Mouse (Mus musculus) liver (tissue): ENCODE measurements at regions not wholly inside any gene's neighbourhood (a gene's known extent, or its start where the extent isn't known, plus 50 kb on each side); places are given as distances from the start of the nearest gene placed in this dataset.
A peak's percentile ranks its signal among the peaks of the same experiment; 100 is the strongest.

ENCODE experiments used
- DNase-seq: peaks from one replicate; pipeline ENCODE4 v3.0.0-alpha.2; 2020; ENCODE audit warnings: mixed read lengths

DNA sequence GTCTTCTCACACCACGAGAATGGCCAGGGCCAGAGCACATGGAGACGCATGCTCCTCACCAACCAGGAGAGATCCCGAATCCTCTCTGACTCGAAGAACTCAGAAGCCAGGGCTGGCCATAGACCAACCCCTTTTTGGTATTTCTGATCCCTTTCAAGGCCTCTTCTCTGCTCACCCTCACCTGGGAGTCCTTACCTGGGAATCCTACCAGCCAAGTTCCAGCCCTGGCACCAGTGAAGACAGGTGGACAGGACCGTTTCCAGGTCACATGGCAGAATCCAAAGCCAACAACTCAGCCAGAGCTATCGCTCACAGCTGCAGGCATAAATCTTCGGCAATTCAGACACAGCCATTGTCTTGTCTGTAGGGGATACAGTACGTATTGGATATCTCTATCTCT, 626.2 kb upstream of the Fam19a5 start:
- no peak for DNase-seq

DNA sequence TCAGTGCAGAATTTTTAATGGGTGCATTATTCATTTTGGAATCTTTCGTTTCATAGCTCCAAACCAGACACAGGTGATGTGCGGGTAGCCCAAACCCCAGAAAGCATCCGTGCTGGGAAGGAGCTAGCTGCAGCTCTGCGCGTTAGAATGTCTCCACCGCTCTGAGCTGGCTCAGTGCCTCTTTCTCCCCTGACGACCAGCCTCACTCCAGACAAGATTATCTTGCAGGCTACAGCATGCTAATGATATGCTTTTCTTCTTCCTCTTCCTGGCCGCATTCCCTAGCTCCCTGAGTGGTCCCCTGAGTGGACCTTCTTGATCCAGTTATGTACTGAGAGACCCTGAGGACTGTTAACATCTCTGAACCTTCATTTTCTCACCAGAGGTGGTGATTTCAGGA, 624.4 kb upstream of the Fam19a5 start:
- DNase-seq, result no peak

DNA sequence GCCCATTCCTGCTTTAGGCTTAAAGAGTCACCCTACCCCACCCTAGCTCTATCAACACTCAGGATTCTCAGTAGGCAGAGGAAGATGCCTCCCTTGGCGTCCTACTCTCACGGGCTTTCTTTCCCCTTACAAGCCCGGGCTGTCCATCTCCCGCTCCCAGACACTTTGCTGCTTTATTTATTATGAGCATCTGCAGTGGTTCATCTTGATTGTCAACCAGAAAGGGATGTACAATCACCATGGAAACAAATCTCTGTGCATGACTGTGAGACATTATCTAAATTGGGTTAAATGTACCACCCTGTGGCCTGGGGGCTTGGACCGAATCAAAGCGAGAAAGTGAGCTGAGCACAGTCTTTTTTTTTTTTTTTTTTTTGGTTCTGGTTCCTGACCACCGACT, 623.9 kb upstream of the Fam19a5 start:
- no peak for DNase-seq

DNA sequence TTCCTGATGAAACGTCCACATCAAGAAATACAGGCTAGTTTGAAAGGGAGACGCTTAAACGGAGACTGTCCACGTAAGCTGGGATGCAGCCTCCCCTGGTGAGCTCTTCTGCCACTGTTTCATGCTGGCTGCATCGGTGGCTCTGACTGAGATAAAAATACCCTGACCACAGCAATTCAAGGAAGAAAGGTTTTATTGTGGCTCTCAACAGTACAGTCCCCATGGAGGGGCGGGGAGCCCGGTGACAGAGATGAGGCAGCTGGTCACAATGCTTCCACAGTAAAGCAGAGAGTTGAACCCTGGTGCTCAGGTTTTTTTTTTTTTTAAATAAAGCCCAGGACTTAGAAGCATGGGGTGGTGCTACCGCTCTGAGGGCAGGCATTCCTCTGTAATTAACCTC, 622.7 kb upstream of the Fam19a5 start:
- DNase-seq, result no peak

GRCm38 (mm10) chr15:86925081-86925749, 618.9 kb upstream of the Fam19a5 start:
- DNase-seq, result no peak

- peak; percentile 18 for DNase-seq
Observed at GRCm38 (mm10) chr15:86932345-86933075, 611.6 kb upstream of the Fam19a5 start.

DNA sequence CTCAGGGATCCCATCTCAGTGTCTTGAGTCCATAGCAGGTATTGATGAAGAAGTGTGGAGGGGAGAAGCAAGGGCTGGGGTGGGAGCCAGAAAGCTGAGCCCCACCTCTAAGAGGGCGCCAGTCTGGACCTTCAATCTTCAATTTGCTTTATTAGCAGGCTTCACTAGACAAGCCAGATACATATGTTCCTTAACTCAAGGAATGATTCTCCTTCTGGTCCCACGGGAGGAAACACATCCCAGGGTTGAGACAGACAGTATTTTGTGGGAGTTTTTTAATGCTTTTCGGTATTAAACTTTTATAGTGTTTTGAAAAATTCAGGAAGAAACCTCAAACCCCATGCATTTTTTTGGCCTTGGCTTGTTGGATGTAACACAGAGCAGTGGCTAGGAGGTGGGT, 606.7 kb upstream of the Fam19a5 start:
- DNase-seq, result no peak

- DNase-seq, result no peak
Observed at GRCm38 (mm10) chr15:86944529-86944928, 599.6 kb upstream of the Fam19a5 start.

GRCm38 (mm10) chr15:86952593-86952992, 591.5 kb upstream of the Fam19a5 start:
- DNase-seq, result no peak

GRCm38 (mm10) chr15:86957872-86958271, 586.2 kb upstream of the Fam19a5 start:
- DNase-seq, result no peak

GRCm38 (mm10) chr15:86962921-86963320, 581.2 kb upstream of the Fam19a5 start:
- DNase-seq, result no peak

DNA sequence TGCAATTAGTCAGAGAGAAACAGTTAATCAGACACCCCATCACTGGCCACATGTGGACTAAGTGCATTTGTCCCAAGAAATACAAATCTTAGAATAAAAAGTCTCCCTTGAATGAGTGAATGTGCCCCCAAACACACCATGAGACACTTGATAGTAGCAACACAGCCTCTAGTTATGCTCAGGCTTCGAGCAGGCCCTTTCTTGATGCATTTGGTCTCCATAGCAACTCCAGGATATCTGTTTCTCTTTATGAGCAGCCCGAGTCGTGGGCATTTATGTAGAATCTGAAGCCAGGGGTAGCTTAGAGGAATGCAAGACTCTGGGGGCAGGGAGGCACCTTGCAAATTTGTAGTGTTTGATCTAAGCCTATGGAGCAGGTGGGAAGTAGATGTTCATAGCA, 580.6 kb upstream of the Fam19a5 start:
- no peak for DNase-seq

- no peak for DNase-seq
Observed at GRCm38 (mm10) chr15:86971436-86971835, 572.7 kb upstream of the Fam19a5 start.

- DNase-seq, result no peak
Observed at GRCm38 (mm10) chr15:86996196-86996595, 547.9 kb upstream of the Fam19a5 start.

GRCm38 (mm10) chr15:87018978-87019377, 525.1 kb upstream of the Fam19a5 start:
- no peak for DNase-seq

- no peak for DNase-seq
Observed at GRCm38 (mm10) chr15:87045971-87046370, 498.1 kb upstream of the Fam19a5 start.

DNA sequence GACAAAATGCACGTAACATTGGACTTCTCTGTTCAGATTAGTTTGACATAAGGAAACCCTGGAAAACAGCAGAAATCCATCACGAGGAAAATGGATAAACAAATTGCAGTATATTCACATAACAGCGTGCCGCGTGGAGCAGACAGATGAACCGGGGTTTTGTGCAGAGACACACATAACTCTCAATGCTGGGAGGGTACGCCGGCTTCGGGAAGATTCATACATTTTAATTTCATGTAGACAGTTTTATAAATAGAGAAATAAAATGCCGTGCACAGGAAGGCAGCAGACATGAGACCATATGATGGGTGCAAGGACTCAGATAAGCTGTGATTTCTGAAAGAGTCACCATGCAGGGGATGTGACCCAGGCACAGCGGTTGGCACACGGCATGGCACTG, 489.9 kb upstream of the Fam19a5 start:
- DNase-seq, result no peak

DNA sequence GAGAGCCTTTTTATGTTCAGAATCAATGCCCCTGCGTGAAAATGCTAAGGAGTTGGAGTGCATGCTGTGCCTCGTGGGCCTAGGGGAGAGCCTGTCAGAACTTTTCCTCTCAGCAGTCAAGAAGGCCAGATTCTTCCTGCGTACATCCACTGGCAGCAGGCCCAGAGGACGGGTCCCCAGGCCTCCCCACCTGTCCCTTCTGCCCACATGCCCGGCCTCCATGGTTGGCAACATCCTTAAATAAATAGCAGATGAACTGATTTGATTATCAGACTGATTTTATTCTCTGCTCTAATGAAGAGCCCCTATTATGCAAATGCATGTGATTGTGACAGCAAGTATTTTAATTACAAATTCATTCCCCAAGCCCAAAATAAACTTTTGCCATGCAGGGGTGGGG, 479.2 kb upstream of the Fam19a5 start:
- DNase-seq, result no peak

- no peak for DNase-seq
Observed at GRCm38 (mm10) chr15:87068261-87068660, 475.8 kb upstream of the Fam19a5 start.

GRCm38 (mm10) chr15:87074559-87074958, 469.5 kb upstream of the Fam19a5 start:
- no peak for DNase-seq

DNA sequence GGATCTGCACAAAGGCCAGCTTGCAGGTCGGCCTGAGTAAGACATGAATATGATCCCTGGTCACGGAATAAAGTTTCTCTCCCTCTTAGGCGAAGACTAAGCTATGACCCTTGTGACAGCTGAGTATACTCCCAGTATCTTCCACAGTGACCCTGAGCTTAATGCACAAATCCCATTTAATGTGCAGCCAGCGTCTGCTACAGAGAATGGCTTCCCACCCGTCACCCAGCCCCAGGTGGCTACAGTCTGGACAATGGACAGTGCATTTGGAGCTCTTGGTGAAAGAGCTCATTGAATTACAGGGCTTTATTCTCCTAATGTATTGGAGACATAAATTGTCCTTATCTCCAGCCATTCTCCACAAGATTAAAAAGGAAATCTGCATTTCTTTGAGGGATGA, 454.3 kb upstream of the Fam19a5 start:
- DNase-seq, result no peak

DNA sequence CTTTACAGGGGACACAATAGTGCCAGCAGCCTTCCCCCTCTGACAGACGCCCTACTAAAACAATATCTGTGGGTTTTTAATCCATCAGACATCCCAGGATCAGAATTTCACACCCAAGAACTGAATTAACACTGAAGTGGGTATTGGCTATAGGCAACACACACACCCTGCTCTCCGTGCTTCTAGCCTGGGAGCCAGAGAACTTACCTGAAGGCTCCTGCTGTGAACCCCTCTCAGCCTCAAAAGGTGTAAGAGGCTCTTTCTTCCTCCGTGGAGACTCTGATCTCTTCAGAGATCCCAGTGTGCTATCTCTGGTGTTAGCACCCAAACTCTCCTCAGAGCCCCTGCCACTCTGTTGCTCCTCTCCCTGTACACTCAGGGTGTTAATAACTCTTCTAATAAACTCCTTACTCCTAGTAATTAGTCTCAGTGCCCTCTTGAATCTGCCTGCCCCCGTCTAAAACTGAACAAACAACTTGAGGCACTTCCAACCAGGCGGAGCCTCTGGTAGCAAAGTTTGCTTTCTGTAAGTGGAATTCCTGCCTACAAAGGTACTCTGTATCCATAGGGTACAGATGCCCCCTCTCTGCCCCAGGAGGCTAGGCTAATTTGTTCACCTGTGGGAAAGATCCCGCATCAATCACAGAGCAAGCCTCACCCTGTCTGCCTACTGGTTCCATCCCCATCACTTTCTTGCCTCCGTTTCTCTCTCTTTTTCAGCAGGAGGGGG, 452.9 kb upstream of the Fam19a5 start:
- DNase-seq, result no peak

GRCm38 (mm10) chr15:87097206-87097605, 446.9 kb upstream of the Fam19a5 start:
- no peak for DNase-seq

DNA sequence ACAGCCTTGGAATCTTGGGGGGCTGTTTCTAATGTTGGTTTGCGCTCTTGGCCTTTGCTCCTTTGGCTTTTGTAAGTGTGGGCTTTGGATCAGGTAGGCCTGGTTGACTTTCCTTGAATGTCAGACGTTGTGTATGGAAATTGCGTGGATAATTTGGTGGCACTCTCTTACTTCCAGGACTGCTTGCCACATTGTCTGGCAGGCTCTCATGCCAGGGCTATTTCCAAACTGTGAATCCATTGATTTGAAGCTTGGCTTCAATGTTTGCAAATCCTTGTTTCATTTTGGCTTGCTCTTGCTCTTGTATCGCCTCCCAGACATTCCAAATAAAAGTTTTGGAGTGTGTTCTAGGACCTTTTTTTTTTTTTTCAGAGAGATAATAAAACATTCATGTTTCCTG, 443.0 kb upstream of the Fam19a5 start:
- DNase-seq, result no peak
